Mouse (Mus musculus): ENCODE results near the gene Plekhh2.

- TF ChIP-seq CTCF (IDR thresholded peaks at IDR 0.05; ENCODE audit: borderline replicate concordance, extremely low read depth, insufficient read depth, insufficient read length) (no peak), POLR2A (IDR thresholded peaks at IDR 0.05; ENCODE audit: borderline replicate concordance, extremely low read depth, insufficient read depth, insufficient read length, poor library complexity, severe bottlenecking) (no peak)
Measured at GRCm38 (mm10) chr17:84512516-84513085, 906 bp downstream of the Plekhh2 start.
